Mouse (Mus musculus) midbrain, embryonic 16.5 days (tissue): ENCODE measurements around the gene Magi1. TPM values are rescaled to one million over a fixed set of nuclear protein-coding genes. Genes with fewer than 3 reads are reported as not detected.

Source experiments
- ATAC-seq: fragments of 200-750 bp; cut with Nextera tagmentation; 2 replicates; pipeline ENCODE4 v1.8.0; 2017; ENCODE audit warnings: moderate TSS enrichment
- H3K27ac ChIP-seq: fragments of 300-500 bp; sonication (generic); 2 replicates; pipeline ENCODE4 v1.5.1; 2014; ENCODE audit warnings: mild to moderate bottlenecking, low read length, mixed read lengths
- H3K27me3 ChIP-seq: fragments of 300-500 bp; sonication (generic); 2 replicates; pipeline ENCODE4 v1.6.1; 2014; ENCODE audit warnings: low read depth, low read length, mixed read lengths; ENCODE audit not compliant: control insufficient read depth, insufficient read depth
- H3K36me3 ChIP-seq: fragments of 300-500 bp; sonication (generic); 2 replicates; pipeline ENCODE4 v1.6.1; 2014; ENCODE audit warnings: mild to moderate bottlenecking, low read length, moderate library complexity, mixed read lengths; ENCODE audit not compliant: control insufficient read depth, insufficient read depth
- H3K4me1 ChIP-seq: fragments of 300-500 bp; sonication (generic); 2 replicates; pipeline ENCODE4 v1.6.1; 2014; ENCODE audit warnings: mild to moderate bottlenecking, low read length, mixed read lengths; ENCODE audit not compliant: control insufficient read depth, insufficient read depth
- H3K4me2 ChIP-seq: fragments of 300-500 bp; sonication (generic); 2 replicates; pipeline ENCODE4 v1.6.1; 2014; ENCODE audit warnings: mild to moderate bottlenecking, low read length, mixed read lengths
- H3K4me3 ChIP-seq: fragments of 300-500 bp; sonication (generic); 2 replicates; pipeline ENCODE4 v1.5.1; 2014; ENCODE audit warnings: low read depth, mild to moderate bottlenecking, low read length, moderate library complexity, mixed read lengths
- H3K9ac ChIP-seq: fragments of 300-500 bp; sonication (generic); 2 replicates; pipeline ENCODE4 v1.6.1; 2014; ENCODE audit warnings: low read depth, low read length, mixed read lengths
- H3K9me3 ChIP-seq: fragments of 300-500 bp; sonication (generic); replicated peaks from 2 replicates; pipeline ENCODE4 v1.6.1; 2014; ENCODE audit warnings: mild to moderate bottlenecking, low read length, mixed read lengths; ENCODE audit not compliant: control insufficient read depth, poor library complexity, severe bottlenecking
- WGBS: fragments of 180-500 bp; shearing (Covaris S2); extraction: QIAGEN DNeasy Blood & Tissue Kit; methylation state at CpG from one replicate; pipeline ENCODE4 v1.1.7; 2014; 5-methylcytosine and 5-hydroxymethylcytosine counted together
- polyA plus RNA-seq: library from polyadenylated mRNA; unstranded; fragments of >200 nt; fragmentation: Nextera tagmentation; extraction: Ambion mirVana; gene quantifications from 2 replicates; pipeline ENCODE4 v1.2.1, GENCODE M21; 2015

The Magi1 gene
- polyA plus RNA-seq, 1 experiment from 2014 or later: 34.6 TPM

DNA sequence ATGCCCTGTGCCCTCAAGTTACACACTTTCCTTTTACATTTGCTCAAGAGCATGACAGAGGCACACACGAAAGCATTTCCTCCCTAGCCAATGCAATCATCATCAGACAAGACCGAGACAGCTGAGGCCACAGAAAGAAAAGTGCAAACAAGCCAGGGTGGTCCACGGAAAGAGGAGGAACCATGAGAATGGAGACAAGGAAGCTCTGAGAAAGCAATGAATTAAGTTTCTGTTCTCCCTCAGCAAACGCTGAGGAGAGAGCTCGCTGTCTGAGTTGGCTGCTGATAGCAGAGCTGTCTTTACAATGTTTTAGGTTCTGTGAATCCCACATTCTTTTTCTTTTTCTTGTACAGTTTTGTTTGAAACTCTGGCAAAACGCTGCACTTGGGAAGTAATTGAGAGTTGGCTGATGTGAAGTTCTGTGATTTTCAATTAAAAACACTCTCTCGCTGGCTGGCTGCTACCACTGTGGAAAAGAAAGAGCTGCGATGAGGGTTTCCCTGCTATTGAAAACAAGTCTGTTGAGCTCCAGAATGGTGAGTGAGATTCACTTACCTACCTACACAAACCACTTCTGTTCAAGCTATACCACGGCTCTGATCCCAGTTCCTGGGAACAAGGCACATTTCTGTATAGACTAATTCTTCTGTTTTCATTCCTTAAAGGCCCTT is 120.3 kb downstream of the Magi1 start:
- H3K9me3 ChIP-seq: no peaks in the 10 kb centered on the region
- H3K36me3 ChIP-seq: no peaks in the 10 kb centered on the region
- ATAC-seq: no peak
- H3K27ac ChIP-seq: peak overlapping the region; percentile 68
- 35% methylated on average over 9 of the region's 9 CpGs for WGBS
- no peaks in the 10 kb centered on the region for H3K27me3 ChIP-seq
- H3K4me1 ChIP-seq: 0 out of 2 replicates have a peak, but pooled peaks cover 8% of the 10 kb centered on the region
- H3K4me2 ChIP-seq: peak overlapping the region; percentile 31
- H3K4me3 ChIP-seq: no peak overlapping the region
- H3K9ac ChIP-seq: no peak overlapping the region

DNA sequence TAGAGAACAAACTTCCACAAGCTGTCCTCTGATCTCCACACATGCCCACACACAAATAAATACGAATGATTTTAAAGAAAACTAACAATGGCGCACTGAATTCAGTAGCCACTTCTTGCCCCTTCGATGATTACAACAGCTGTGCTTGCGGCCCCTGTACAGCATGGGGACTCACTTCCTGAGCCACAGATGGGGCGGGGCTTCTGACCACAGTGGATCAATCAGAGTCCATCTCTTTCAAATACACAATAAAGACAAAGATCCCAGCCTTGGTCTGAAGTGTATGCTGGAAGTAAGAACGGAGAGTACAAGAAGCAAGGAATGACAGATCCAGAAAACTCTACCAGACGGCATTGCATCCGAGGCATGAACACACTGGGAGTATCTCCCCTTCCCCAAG is 120.8 kb downstream of the Magi1 start:
- H3K4me2 ChIP-seq: peak overlapping the region; percentile 31
- no peak overlapping the region for H3K9ac ChIP-seq
- no peak overlapping the region for H3K4me3 ChIP-seq
- H3K27me3 ChIP-seq: no peaks in the 10 kb centered on the region
- no peaks in the 10 kb centered on the region for H3K9me3 ChIP-seq
- no peak for ATAC-seq
- no peaks in the 10 kb centered on the region for H3K36me3 ChIP-seq
- H3K27ac ChIP-seq: peak overlapping the region; percentile 68; the same call in 1 of the 2 replicates
- 65% methylated on average over 8 of the region's 8 CpGs for WGBS
- H3K4me1 ChIP-seq: 0 out of 2 replicates have a peak, but pooled peaks cover 8% of the 10 kb centered on the region

DNA sequence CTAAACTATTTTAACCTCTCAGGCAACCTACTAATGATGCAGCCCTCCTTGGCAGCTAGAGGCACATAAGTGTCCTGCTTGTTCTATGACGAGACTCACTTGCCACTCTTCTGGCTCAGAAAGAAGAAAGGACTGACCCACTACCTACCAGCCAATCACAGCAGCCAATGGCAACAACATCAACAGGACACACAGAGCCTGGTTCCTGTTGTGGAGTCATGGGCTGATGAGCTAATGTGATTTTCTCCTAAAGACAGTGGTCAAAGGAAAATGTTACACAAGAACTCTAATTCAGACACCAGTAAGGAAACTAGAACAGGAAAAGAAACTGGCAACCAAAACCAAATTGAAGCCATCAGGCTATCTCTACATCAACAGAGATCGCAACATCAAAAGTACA is 124.5 kb downstream of the Magi1 start:
- 73% methylated on average over 2 of the region's 2 CpGs for WGBS
- ATAC-seq: no peak
- no peak overlapping the region for H3K27ac ChIP-seq
- no peaks in the 10 kb centered on the region for H3K27me3 ChIP-seq
- H3K4me3 ChIP-seq: no peak overlapping the region
- no peaks in the 10 kb centered on the region for H3K9me3 ChIP-seq
- H3K4me2 ChIP-seq: no peak overlapping the region
- H3K9ac ChIP-seq: no peak overlapping the region
- no peaks in the 10 kb centered on the region for H3K36me3 ChIP-seq
- 0 out of 2 replicates have a peak, but pooled peaks cover 8% of the 10 kb centered on the region for H3K4me1 ChIP-seq

DNA sequence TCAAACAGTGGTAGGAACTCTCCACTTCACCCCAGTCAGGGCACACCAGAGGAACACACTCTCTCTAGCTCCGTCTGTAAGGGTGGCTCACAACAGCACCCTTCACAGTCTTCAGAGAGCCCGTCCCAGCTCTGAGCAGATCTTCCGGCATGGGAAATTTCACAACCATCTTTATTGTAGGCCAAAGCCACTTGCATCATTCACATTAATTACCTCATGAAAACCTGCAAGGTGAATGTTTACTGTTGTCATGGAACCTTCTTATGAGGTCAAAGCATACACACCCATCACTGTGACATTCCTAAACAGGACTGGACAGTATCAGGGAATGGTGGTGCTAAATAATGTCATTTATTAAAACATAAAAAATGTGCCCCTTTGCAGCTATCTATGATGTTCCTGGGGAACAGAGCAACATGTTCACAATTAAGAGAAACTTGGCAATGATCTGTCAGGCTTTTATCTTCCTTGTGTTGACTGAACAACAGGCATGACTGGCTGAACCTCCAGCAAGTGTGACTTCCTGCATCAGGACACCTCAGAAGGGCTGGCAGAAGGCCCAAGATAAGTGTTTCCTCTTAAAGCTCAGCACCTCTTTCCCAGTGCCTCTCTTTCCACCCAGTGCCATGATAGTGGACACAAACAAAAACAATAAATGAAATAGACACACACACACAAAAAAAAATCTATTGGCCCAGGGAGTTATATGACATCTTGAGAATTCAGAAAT is 125.4 kb downstream of the Magi1 start:
- 94% methylated on average over 3 of the region's 3 CpGs for WGBS
- Histone ChIP-seq H3K9me3 (no peaks in the 10 kb centered on the region), H3K27ac (no peak overlapping the region), H3K4me1 (0 out of 2 replicates have a peak, but pooled peaks cover 5% of the 10 kb centered on the region), H3K4me3 (no peak overlapping the region), H3K27me3 (no peaks in the 10 kb centered on the region), H3K4me2 (no peak overlapping the region), H3K36me3 (no peaks in the 10 kb centered on the region), H3K9ac (no peak overlapping the region)
- no peak for ATAC-seq

DNA sequence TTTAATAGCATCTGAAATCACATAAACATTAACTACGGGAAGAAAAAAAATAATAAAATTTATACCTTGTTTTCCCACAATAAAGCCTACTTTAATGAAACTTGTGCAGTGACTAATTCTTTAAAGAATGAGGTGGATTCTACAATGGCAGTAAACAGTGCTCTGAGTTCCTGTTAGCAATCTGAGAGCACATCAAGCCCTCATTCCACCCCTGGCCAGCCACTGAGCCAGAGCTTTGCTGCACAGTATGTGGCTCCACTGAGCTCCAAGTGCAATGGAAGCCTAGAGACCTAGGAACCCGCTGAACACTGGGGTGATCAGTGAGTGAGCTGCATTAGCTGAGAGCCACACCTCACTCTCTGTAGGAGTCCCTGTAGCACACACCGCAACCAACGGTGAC is 127.7 kb downstream of the Magi1 start:
- Histone ChIP-seq H3K9me3 (no peaks in the 10 kb centered on the region), H3K4me1 (no peaks in the 10 kb centered on the region), H3K4me3 (no peak overlapping the region), H3K36me3 (no peaks in the 10 kb centered on the region), H3K27ac (no peak overlapping the region), H3K27me3 (no peaks in the 10 kb centered on the region), H3K9ac (no peak overlapping the region), H3K4me2 (no peak overlapping the region)
- WGBS: 64% methylated on average over 4 of the region's 4 CpGs
- no peak for ATAC-seq

DNA sequence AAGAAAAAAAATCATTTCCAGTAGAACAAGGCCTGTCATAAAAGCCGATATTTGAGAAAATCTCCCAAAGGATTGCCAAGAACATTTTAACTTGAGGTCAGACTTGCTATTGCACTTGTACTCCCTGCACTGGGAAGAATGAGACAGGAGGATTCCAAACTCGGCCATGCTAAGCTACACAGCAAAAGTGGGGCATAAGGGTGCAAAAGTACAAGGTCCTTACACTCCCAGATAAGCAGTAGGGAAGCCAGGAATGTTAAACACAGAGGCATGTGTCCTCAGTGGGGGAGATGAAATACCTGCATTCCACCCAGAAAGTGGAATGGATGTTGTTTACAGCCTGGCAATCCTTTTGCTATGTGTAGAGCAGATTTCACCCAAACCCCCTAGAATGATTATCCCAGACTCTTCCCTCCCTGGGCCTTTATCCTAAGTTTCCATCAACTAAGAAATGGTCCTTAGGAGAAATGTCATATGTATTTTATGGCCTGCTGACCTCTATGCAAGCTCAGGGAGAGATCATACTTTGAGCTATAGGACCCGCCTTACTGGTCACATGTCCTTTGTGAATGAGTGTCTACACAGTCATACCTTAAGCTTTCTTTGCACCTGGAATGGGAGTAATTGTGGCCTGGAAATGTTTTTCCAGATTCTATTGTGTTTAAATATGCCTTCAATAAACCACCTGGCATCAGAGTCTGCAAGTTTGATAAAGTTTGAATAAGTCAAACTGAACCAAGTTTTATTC is 128.7 kb downstream of the Magi1 start:
- no peaks in the 10 kb centered on the region for H3K4me1 ChIP-seq
- H3K4me3 ChIP-seq: no peak overlapping the region
- no peaks in the 10 kb centered on the region for H3K9me3 ChIP-seq
- H3K27me3 ChIP-seq: no peaks in the 10 kb centered on the region
- no peak overlapping the region for H3K27ac ChIP-seq
- H3K36me3 ChIP-seq: no peaks in the 10 kb centered on the region
- no peak overlapping the region for H3K9ac ChIP-seq
- no peak for ATAC-seq
- 82% methylated on average over 3 of the region's 3 CpGs for WGBS
- no peak overlapping the region for H3K4me2 ChIP-seq

DNA sequence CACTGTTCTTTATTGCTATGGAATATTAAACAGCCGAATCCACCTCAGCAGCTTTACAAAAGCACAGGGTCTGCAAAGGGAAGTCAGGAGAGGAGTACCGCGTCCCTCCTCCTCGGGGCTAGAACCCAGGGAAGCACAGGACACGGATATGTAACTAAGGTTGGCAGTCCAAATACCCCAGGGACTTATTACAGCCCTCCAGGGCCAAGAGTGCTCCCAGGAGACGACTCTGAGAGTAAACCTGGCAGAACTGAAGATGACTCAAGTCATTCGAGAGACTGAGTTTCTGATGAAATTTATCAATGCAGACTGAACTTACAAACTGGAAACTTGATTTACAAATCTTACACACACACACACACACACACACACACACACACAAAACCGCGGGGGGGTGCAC is 130.8 kb downstream of the Magi1 start:
- H3K4me3 ChIP-seq: no peak overlapping the region
- H3K27ac ChIP-seq: no peak overlapping the region
- H3K36me3 ChIP-seq: no peaks in the 10 kb centered on the region
- H3K9me3 ChIP-seq: no peaks in the 10 kb centered on the region
- no peak for ATAC-seq
- no peak overlapping the region for H3K4me2 ChIP-seq
- H3K4me1 ChIP-seq: no peaks in the 10 kb centered on the region
- H3K9ac ChIP-seq: no peak overlapping the region
- no peaks in the 10 kb centered on the region for H3K27me3 ChIP-seq
- WGBS: 87% methylated on average over 9 of the region's 9 CpGs

DNA sequence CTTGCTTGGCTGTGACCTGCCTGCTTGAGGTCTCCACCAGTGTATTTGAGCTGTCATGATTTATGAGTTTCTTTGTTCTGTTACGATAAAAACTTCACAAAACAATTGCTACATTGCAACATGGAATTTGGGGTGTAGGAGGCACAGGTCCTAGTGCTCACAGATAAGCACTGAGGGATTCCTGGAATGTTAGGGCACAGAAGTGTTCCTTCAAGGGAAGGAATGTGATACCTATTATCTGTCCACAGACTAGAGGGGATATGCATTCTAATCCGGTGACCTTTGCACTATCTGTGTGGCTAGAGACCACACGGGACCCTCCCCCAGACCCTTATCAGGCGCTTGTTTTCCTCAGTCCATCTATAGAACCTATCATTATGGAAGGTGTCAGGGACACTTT is 132.8 kb downstream of the Magi1 start:
- Histone ChIP-seq H3K9me3 (no peaks in the 10 kb centered on the region), H3K4me2 (no peak overlapping the region), H3K9ac (no peak overlapping the region), H3K27ac (no peak overlapping the region), H3K4me1 (0 out of 2 replicates have a peak, but pooled peaks cover 3% of the 10 kb centered on the region), H3K36me3 (no peaks in the 10 kb centered on the region), H3K4me3 (no peak overlapping the region), H3K27me3 (no peaks in the 10 kb centered on the region)
- ATAC-seq: no peak
- 50% methylated on average over 4 of the region's 4 CpGs for WGBS

DNA sequence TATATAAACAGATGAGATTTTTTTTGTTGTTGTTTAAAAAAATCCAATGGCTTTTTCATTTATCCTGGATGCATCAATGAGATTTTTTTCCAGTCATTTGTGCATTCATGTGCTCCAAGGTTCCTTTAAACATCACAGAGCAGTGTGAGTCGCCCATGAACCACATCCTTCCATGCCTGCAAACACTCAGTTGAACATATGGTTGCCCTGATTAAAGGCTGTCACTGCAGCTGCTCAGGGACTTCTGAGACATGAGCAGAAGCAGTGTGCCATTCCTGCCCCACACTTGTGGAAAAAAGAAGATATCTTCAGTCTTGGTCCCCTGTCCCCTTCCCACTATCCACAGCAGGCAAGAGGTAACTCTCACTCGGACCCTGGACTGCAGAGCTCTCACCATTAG is 133.9 kb downstream of the Magi1 start:
- Histone ChIP-seq H3K4me1 (0 out of 2 replicates have a peak, but pooled peaks cover 3% of the 10 kb centered on the region), H3K36me3 (no peaks in the 10 kb centered on the region), H3K4me2 (no peak overlapping the region), H3K4me3 (no peak overlapping the region), H3K9ac (no peak overlapping the region), H3K9me3 (no peaks in the 10 kb centered on the region), H3K27me3 (no peaks in the 10 kb centered on the region), H3K27ac (no peak overlapping the region)
- 66% methylated on average over 2 of the region's 2 CpGs for WGBS
- no peak for ATAC-seq
